Mouse (Mus musculus) cerebral cortex, adult 2 months (tissue): ENCODE data around the gene Otogl.

Experiments used
- WGBS: fragments of 180-500 bp; shearing (Covaris S2); methylation state at CpG from one replicate; pipeline ENCODE4 v1.1.7; 2018; 5-methylcytosine and 5-hydroxymethylcytosine counted together

The Otogl gene

DNA sequence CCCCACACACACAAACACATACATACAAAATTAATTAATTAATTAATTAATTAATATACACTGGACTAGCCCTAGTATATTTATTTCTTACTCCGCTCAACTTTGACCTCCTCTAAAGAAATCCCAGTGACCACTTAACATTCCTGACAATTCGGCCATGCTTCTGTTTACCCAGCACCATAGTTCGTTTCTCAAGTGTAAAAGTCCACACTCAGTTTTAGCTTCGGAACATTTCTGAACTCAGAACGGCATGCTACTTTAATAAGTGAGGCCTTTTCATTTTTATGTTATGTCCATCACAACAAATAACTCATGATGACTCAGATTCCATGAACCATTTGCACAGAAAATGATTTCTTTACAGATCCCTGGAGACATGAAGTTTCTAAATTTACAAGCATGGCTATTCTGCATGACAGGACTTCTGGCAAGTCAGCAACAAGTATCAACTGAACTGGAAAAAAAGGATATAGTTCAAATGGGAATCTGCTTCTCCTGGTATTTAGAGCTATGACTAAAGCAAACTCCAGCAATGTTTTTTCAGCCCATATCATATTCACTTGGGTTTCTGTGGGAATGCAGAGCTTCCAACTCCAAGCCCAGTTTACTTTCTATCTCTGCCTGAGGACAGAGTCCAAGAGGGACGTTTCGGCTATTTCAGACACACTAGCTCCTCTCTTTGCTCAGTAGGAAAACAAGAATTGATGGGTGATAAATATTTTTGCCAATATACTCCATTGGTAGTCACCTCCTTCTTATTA, 6.5 kb downstream of the Otogl start:
- whole genome bisulfite sequencing, result 79% methylated on average over 7 of the region's 7 CpGs

DNA sequence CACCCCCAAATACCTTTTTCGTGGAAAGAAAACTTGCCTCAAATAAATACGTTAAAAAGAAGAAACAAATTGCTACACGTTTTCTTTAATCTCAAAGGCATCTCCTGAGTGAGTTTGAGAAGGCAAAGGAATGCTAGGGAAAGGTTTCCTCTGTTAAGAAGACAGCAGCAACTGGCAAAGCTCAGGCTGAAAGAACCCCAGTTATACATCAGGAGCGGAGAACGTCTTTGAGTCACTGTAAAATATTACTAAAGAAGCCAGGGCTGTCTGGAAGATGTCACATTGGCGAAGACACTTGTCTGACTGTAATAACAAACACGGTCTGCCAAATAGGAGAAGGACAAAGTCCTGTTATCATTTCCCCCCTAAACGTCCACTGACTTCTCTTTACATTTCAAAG, 10.0 kb downstream of the Otogl start:
- WGBS, result 84% methylated on average over 8 of the region's 8 CpGs

DNA sequence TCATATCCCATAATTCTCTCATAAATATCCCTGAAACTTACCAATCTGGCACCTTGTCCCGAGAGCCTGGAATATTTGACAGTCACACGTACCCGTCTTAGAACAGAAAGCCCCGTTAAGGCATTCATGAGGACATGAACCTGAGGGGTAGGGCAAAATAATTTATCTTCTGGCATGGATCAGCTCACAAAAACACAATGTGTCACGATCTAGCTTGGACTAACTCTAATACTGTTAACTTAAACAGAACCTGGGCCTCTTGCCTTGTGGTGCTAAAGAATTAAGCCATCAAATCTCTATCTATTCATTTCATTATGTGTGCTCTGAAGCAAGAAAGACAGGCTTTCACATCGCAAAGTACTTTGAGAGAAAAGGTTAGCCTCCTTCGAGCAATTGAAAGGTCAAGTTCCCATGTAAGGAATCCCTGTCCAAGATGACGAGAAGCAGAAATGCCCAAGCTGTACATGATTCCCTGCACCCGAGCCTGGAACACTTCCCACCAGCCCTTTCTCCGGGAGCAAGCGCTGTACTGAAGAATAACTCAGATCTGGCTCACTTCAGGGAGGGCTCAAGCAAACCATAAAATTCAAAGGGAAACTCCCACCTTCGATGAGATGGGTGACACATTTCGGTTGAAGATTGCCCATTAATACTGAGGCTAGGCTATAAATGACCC, 10.6 kb downstream of the Otogl start:
- 71% methylated on average over 13 of the region's 13 CpGs for WGBS

- 91% methylated on average over 6 of the region's 6 CpGs for WGBS
Observed at GRCm38 (mm10) chr10:107899946-107900345, 12.0 kb downstream of the Otogl start.

DNA sequence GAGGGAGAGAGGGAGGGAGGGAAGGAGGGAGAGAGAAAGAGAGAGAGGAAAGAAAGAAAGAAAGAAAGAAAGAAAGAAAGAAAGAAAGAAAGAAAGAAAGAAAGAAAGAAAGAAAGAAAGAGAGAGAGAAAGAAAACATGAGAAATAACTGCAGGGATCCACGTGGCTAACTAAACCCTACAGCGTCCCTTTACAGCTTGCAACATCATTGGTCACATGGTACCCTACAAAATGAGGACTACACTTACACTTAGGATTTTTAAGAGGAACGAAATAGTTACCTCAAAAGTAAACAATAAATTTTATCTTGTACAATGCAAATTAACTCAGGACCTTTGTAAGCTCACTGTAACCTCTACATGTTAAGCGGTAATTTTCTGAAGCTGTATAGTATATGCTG, 15.8 kb downstream of the Otogl start:
- WGBS, result 88% methylated on average over 4 of the region's 4 CpGs

- 57% methylated on average over 8 of the region's 8 CpGs for WGBS
Observed at GRCm38 (mm10) chr10:107894663-107895581, 17.0 kb downstream of the Otogl start.

DNA sequence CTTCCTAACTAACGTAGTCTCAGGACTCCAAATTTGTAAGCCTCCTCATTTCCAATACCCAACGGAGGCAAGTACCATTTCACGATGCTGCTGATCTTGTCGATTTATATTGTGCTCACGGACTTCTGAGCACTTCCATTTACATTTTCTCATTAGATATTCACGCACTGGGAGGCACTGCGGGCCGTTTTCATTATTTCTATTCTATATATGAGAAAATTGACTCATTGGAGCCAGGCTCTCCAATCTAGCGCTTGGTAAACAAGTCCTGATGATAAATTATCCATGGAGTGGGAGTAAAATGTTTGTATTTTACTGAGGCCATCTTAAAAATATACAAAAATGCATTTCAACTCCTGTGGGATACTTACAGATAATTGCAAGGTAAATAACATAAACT, 21.5 kb downstream of the Otogl start:
- 79% methylated on average over 9 of the region's 9 CpGs for WGBS

- 82% methylated on average over 5 of the region's 5 CpGs for WGBS
Observed at GRCm38 (mm10) chr10:107872542-107872941, 39.4 kb downstream of the Otogl start.

DNA sequence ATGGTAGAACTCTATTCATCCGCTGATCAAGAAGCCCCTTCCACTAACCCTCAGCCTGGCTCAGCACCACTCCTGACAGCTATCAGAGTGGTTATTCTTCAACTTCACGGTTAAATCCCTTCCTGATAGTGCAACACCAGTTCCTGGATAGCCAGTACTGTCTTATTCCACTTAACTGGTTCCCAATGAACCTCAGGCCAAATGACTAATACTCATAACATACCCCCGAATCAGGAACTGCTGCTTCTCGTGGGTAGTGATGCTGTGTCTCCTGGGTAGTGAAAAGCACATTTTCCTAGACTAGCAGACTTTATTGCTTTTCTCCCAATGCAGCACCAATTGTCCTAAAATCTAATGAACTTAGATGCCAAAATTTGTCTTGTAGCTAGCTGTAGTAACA, 39.8 kb downstream of the Otogl start:
- 85% methylated on average over 4 of the region's 4 CpGs for WGBS

GRCm38 (mm10) chr10:107870540-107870939, 41.4 kb downstream of the Otogl start:
- 79% methylated on average over 7 of the region's 7 CpGs for WGBS

DNA sequence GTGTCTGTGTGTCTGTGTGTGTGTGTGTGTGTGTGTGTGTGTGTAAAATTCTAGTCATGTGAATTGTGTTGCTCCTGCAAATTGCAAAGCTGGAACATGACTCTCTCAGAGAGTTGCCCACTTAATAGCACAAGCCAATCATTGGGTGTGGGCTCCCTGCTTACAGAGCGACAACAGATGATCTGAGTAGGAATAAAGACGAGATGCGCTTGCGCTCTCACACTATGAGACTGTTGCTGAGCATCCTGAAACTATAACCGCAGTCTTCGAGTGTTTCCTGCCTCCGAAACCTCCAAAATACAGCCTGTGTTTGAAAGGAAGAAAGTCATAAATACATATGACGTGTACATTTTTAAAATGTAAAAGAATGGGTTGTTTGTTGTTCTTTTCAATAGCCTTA, 43.0 kb downstream of the Otogl start:
- 88% methylated on average over 8 of the region's 8 CpGs for WGBS

DNA sequence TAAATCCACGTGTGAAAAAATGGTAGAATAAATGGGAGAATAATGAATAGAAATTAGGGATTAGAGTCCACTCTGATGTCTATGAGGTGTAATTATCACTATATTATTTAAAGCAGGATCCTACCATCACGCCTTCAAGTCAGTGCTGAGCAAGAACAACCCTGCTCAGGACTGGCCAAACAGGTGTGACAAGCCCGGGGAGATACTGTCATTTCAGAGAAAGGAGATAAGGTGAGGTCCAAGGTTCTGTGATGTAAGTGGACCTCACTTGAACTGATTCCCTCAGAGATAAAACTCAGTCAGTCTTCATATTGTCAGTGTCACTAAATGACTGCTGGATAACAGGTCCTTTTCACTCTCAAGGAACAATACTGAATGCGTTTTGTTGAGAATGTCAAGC, 44.5 kb downstream of the Otogl start:
- WGBS, result 88% methylated on average over 4 of the region's 4 CpGs

- 65% methylated on average over 8 of the region's 8 CpGs for WGBS
Observed at GRCm38 (mm10) chr10:107860235-107860917, 51.6 kb downstream of the Otogl start.

- 78% methylated on average over 3 of the region's 3 CpGs for WGBS
Observed at GRCm38 (mm10) chr10:107859220-107859619, 52.7 kb downstream of the Otogl start.

GRCm38 (mm10) chr10:107858684-107859083, 53.2 kb downstream of the Otogl start:
- 30% methylated on average over 7 of the region's 7 CpGs for WGBS

DNA sequence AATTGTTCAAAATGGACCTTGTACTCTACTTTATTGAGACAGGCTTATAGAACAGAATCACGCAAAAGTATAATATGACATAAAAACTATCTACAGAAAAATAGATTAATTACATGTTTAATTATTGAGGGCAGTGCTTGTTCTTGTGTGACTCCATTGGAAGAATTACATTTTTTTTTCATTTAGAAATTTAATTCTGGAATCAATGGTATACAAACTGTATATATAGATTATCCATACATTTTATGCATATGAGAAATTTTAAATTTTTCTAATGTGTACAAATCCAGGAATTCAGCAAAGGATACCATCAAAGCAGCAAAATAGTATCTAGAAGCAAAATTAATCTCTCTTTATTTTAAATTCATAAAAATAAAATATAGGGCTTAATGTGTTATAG, 67.0 kb downstream of the Otogl start:
- 97% methylated on average over 1 of the region's 1 CpGs for WGBS

DNA sequence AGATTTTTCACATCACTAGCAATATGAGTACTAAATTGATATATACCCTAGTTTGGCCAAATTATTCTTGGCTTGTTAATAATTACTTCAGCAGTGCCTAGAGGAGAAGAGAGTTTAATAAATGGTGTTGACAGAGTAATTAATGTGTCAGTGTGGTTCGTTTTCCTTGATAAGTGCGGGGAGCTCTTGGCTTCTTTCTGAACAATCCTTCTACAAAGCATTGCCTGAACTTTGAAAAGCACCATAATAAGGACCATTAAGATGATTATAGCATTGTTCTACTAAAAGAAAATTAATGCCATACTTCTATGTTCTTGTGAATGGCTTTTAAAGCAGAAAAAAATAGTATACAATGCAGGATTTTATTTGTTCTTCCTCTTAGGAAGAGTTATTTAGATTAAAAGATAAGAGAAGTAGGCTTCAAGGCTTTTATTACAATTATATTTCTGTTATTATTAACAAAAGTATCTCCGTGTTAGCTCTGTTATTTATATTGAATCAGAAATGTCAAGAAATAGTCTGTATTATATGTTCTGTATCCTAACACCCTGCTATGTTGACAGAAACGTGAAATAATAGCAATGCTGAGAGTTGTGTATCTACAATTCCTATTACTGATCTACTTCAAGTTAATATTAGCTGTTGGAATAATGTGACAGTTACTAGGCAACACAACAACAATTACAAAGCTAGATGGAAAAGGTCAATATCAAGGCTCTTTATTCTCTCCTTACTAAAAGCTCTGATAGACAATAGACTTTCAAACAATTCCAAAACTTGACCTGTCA, 77.3 kb downstream of the Otogl start:
- 73% methylated on average over 4 of the region's 4 CpGs for WGBS

DNA sequence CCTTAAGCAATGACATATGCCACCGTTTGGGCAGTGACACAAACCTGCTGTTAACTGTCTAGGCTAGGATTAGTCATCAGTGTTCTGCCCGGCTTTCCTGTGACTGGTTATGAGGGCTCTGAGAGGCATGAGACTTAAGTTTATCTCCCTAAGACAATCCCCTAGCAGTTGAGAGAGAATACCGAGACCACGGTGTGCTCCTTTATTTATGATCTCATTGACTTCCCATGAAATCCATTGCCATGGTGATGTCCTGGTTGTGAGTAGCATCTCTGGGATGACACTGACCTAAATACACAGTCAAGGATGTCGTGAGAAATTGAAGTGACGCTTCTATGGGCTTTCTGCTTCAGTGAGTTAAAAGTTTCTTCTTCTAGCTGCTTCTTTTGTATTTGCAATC, 82.8 kb downstream of the Otogl start:
- 77% methylated on average over 6 of the region's 6 CpGs for WGBS

DNA sequence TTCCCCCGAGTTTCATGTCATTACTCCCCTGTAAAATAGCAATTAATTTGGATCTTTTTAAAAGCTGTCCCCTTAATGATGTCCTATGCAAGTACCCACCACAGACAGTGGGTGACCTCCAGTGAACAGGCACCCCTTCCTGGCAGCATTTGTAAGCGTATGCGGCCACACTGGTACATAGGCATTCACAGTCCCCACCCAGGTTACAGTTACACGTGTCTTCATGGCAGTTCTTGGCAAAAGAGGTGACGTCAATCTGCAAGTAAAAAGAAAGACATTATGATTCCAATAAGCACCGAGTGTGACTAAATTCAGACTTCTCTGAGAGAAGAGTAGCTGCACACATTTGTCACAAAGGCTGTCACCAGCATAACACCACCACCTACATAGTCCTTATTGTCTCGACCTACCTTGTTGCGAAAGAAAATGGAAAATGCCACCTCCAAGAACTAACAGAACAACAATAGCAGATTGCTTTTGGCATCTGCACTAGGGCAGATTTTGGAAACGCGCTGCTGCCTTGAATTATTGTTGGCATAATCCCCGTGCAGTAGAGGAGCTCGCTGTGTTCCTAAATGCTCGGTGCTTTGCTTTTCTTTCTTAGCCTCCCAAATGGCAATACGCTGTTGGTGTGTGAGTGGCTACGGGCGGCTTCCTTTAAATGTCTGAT, 98.0 kb downstream of the Otogl start:
- 34% methylated on average over 16 of the region's 16 CpGs for WGBS

- WGBS, result 74% methylated on average over 6 of the region's 6 CpGs
Observed at GRCm38 (mm10) chr10:107810649-107811398, 101.1 kb downstream of the Otogl start.
